Mouse (Mus musculus) kidney, adult 9 months (tissue): Measurements from ENCODE around the gene Slc35f3.
A peak's percentile ranks its signal among the peaks of the same experiment; 100 is the strongest.
"Not testable (repeated sequence)": the region's sequence is repeated elsewhere in the genome, so short reads cannot be mapped to it uniquely, and the experiment has no call there.

ENCODE experiments used
- DNase-seq: peaks from one replicate; pipeline ENCODE4 v3.0.0; 2022

Gene Slc35f3

GRCm38 (mm10) chr8:126338864-126339263 lies 40.5 kb downstream of the Slc35f3 start:
- peak; percentile 17 for DNase-seq

- DNase-seq: peak; percentile 68
Measured at GRCm38 (mm10) chr8:126339357-126339756, 41.0 kb downstream of the Slc35f3 start.

- no peak for DNase-seq
Measured at GRCm38 (mm10) chr8:126341200-126341599, 42.8 kb downstream of the Slc35f3 start.

DNA sequence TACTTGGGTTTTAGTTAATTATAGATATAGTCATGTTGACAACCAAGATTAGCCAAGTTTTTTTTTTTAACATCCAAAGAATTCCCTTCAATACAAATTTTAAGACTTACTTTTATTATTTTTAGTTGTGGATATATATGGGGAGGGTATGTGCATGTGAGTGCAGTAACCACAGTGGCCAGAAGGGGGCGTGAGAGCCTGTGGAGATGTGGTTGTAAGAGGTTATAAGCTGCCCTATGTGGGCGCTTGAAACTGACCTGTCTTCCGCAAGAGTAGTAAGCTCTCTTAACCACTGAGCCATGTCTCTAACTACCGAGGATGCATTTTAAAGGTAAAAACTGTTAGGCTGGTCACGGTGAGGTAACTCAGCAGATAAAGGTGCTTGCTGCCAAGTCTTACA lies 45.1 kb downstream of the Slc35f3 start:
- no peak for DNase-seq

- DNase-seq: no peak
Measured at GRCm38 (mm10) chr8:126345100-126345499, 46.7 kb downstream of the Slc35f3 start.

DNA sequence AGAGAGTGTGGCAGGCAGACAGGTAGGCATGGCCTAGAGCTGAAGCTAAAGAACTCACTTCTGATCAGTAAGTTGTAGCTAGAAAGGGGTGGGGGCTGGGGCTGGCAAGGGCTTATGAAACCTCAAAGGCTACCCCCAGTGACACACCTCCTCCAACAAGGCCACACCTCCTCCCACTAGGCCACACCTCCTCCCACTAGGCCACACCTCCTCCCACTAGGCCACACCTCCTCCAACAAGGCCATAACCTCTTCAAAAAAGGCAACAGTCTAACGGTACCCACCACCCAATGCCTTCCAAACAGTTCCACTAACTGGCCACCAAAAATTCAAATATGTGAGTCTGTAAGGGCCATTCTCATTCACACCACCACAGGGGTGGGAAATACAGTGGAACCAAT lies 54.9 kb downstream of the Slc35f3 start:
- DNase-seq: no peak

GRCm38 (mm10) chr8:126357946-126358345 lies 59.6 kb downstream of the Slc35f3 start:
- DNase-seq: no peak

- DNase-seq: peak; percentile 93
Measured at GRCm38 (mm10) chr8:126359296-126359695, 60.9 kb downstream of the Slc35f3 start.

- peak; percentile 86 for DNase-seq
Measured at GRCm38 (mm10) chr8:126360106-126360505, 61.7 kb downstream of the Slc35f3 start.

GRCm38 (mm10) chr8:126360701-126361100 lies 62.3 kb downstream of the Slc35f3 start:
- no peak for DNase-seq

DNA sequence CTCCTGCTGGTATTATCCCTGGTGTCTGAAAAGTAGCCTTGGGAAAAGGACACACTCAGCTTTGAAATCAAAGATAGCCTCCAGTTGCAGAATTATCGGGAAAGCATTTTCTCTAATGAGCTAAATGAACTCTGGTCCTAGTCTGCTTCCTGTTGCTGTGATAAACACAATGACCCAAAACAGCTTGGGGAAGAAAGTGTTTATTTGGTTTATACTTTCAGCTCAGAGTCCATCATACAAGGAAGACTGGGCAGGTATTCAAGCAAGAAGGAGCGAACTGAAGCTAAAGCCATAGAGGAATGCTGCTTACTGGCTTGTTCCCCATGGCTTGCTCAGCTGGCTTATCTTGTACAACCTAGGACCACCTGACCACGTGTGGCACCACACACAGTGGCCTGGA lies 67.9 kb downstream of the Slc35f3 start:
- peak; percentile 57 for DNase-seq

GRCm38 (mm10) chr8:126368349-126369054 lies 70.1 kb downstream of the Slc35f3 start:
- no peak for DNase-seq

- peak; percentile 67 for DNase-seq
Measured at GRCm38 (mm10) chr8:126371871-126372270, 73.5 kb downstream of the Slc35f3 start.

DNA sequence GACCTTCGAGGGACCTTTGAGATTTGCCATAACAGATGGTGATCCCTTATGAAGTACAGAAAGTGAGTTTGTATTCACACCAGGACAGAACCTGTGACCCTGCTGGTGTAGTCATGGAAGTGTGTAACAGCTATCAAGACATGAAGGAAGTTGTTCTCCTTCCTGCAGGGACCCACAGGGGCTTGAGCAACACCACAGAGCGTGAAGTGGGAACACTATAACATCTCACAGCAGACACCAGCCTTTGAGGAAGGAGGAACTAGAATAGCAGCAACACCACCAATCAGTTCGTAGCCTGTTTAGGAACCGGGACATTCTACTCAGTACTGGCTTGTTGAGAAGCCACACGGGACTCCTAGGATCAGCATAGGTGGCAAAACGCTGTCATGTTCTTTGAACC lies 81.2 kb downstream of the Slc35f3 start:
- DNase-seq: no peak

- peak; percentile 35 for DNase-seq
Measured at GRCm38 (mm10) chr8:126380141-126380540, 81.8 kb downstream of the Slc35f3 start.

DNA sequence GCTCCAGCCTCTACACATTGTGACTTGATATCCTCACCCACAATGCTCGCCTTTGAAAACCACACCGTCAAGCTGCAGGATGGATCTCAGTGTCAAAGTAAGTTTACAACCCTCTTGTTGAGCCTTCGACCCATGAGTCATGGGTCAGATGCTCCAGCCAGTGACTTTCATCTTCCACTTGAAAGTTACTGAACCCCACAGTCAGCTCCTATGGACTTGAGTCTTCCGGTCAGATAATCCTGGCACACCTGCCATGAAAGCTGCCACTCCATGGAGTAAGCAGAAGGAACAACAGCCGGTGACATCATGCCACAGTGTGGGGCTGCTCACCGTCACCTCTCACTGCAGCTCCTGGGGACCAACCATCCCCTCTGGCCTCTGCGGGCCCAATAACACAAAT lies 82.9 kb downstream of the Slc35f3 start:
- DNase-seq: no peak

DNA sequence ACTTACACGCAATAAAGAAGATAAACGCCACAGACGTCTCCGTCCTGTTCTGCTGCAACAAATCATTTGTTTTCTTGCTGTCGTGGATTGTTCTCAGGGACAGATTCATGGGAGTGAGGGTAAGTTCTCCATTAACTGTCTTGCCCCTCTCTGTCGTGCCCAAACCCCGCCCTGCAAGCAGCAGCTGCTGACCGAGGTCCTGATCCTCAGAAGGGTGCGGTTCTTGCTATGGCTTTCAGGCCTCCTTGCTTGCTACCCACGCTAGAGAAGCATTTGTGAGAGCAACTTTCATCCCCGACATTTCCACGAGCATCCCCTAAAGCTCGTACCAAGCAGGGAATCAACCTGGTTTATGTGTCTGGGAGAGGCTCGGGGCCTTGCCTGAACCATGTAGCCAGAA lies 83.9 kb downstream of the Slc35f3 start:
- DNase-seq: no peak

- DNase-seq: peak; percentile 66
Measured at GRCm38 (mm10) chr8:126382749-126383148, 84.4 kb downstream of the Slc35f3 start.

- no peak for DNase-seq
Measured at GRCm38 (mm10) chr8:126387566-126387965, 89.2 kb downstream of the Slc35f3 start.

DNA sequence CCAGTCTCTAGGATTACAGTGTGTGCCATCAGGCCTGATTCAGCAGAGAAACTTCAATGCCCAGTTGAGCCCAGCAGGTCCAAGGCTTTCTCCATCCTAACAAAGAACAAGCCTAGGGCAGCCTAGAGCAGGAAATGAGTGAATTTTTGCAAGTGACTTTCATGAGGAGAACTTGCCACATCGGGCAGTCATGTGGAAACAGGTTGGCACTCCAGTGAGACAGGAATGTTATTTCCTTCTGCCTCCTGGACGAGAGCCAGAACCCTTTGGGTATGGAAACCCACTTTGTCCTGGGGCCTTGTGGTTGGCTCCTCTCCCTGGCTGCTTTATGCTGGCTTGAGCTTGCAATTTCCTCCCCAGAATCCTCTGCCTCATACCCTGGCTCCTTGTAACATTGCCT lies 93.2 kb downstream of the Slc35f3 start:
- DNase-seq: peak; percentile 73

GRCm38 (mm10) chr8:126395386-126395785 lies 97.0 kb downstream of the Slc35f3 start:
- no peak for DNase-seq

DNA sequence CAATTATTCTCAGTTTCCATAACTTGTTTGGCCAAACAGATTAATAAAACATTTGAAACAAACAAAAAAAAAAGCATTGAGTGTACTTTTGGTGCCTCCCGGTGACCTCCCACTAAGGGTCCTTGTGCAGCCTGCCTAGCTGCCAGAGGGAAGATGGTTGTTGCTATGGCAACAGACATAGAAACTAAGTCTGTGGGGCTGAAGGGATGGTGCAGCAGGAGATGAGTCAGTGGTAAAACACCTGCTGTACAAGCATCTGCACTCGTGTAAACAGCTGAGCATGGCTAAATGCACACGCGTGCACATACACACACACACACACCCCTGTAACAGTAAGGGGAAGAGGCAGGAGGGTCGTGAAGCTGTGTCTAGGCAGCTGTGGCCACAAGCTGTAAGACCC lies 97.6 kb downstream of the Slc35f3 start:
- DNase-seq: no peak

- DNase-seq: no peak
Measured at GRCm38 (mm10) chr8:126398349-126398748, 100.0 kb downstream of the Slc35f3 start.

DNA sequence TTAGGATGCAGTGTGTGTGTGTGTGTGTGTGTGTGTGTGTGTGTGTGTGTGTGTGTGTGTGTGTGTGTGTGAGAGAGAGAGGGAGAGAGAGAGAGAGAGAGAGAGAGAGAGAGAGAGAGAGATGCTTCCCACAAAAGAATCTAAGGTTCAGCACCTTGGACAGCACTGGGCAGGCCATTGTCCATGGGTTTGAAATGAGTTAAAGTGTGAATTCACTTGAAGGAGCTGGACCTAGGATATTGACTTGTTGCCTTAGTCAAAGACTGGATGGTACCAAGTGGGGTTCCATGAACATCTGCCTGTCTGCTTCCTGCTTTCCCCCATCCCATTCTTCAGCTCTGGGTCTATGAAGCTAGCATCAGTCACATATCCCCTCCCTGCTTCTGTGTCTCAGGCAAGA lies 106.2 kb downstream of the Slc35f3 start:
- not testable (repeated sequence) for DNase-seq

- no peak for DNase-seq
Measured at GRCm38 (mm10) chr8:126405030-126405429, 106.7 kb downstream of the Slc35f3 start.
